ENCODE assay signal across 11 mouse cellular contexts in genomic region chr5:98902339-98902738, GRCm38 (mm10). TPM values are rescaled to one million over a fixed set of nuclear protein-coding genes. Genes with fewer than 3 reads are reported as not detected.
DNase-seq lines count a peak whose midpoint lies in the region; ATAC-seq and TF ChIP-seq lines count a peak whose summit lies in the region.
"Had no signal": no experiment of that assay in that cellular context is flagged by ENCODE, and none has a peak within 500 bp of the region (broad histone marks: within the 10 kb centered on the region; RNA-seq: fewer than 3 reads in every experiment).

No protein-coding gene starts in this region.

- no peak for TF ChIP-seq POLR2A in lung, adult 2 months (IDR thresholded peaks at IDR 0.05; ENCODE audit: borderline replicate concordance, extremely low read depth, low read depth, low read length)

- no peak overlapping the region for H3K4me3 ChIP-seq in heart, postnatal 0 days (ENCODE audit: low read depth, low read length)
- no peak overlapping the region for H3K4me3 ChIP-seq in lung, adult 2 months (replicated peaks; ENCODE audit: extremely low read depth, low read depth, low read length)
- no peak overlapping the region for H3K4me3 ChIP-seq in forebrain, embryonic 13.5 days
- H3K4me3 ChIP-seq in intestine, embryonic 16.5 days (ENCODE audit: low read length), result no peak overlapping the region
- H3K4me3 ChIP-seq: embryonic facial prominence, embryonic 12.5 days; lung, embryonic 15.5 days had no signal

- no peak overlapping the region for H3K4me2 ChIP-seq in heart, postnatal 0 days (ENCODE audit: low read depth, low read length)
- H3K4me2 ChIP-seq in forebrain, embryonic 13.5 days, result no peak overlapping the region
- H3K4me2 ChIP-seq in intestine, embryonic 16.5 days (ENCODE audit: low read depth, low read length), result no peak overlapping the region
- H3K4me2 ChIP-seq: embryonic facial prominence, embryonic 12.5 days; lung, embryonic 15.5 days had no signal

- DNase-seq in heart, postnatal 0 days (ENCODE audit: low spot score), result peak; percentile 21
- DNase-seq in heart, postnatal 25 days (ENCODE audit: low spot score), result no peak
- DNase-seq in lung, postnatal 10 days, result peak; percentile 22
- no peak for DNase-seq in lung, adult 2 months
- peak; percentile 61 for DNase-seq in retina, postnatal 1 day
- DNase-seq in cerebellum, adult 9-11 months, result no peak

- no peaks in the 10 kb centered on the region for H3K36me3 ChIP-seq in heart, postnatal 0 days (replicated peaks; ENCODE audit: control insufficient read depth, insufficient read depth, low read length)
- no peaks in the 10 kb centered on the region for H3K36me3 ChIP-seq in forebrain, embryonic 13.5 days (ENCODE audit: poor library complexity, severe bottlenecking)
- H3K36me3 ChIP-seq in intestine, embryonic 16.5 days (ENCODE audit: control insufficient read depth, insufficient read depth, low read length), result no peaks in the 10 kb centered on the region
- H3K36me3 ChIP-seq: embryonic facial prominence, embryonic 12.5 days; lung, embryonic 15.5 days had no signal

- H3K4me1 ChIP-seq in heart, postnatal 0 days (ENCODE audit: control insufficient read depth, insufficient read depth), result no peaks in the 10 kb centered on the region
- no peaks in the 10 kb centered on the region for H3K4me1 ChIP-seq in lung, adult 2 months (ENCODE audit: control insufficient read depth, insufficient read depth, low read length)
- H3K4me1 ChIP-seq in forebrain, embryonic 13.5 days, result no peaks in the 10 kb centered on the region
- H3K4me1 ChIP-seq in intestine, embryonic 16.5 days (ENCODE audit: control insufficient read depth, insufficient read depth, low read length), result no peaks in the 10 kb centered on the region
- H3K4me1 ChIP-seq: embryonic facial prominence, embryonic 12.5 days; lung, embryonic 15.5 days had no signal

- ATAC-seq in heart, postnatal 0 days (ENCODE audit: insufficient read depth, low read depth), result no peak
- 0 out of 2 replicates have a peak, but pooled peaks have one; percentile 61 for ATAC-seq in forebrain, embryonic 13.5 days
- no peak for ATAC-seq in intestine, embryonic 16.5 days

- no peaks in the 10 kb centered on the region for H3K9me3 ChIP-seq in heart, postnatal 0 days (replicated peaks; ENCODE audit: control insufficient read depth, low read length)
- no peaks in the 10 kb centered on the region for H3K9me3 ChIP-seq in forebrain, embryonic 13.5 days (replicated peaks)
- H3K9me3 ChIP-seq in intestine, embryonic 16.5 days (ENCODE audit: control insufficient read depth, low read length), result no peaks in the 10 kb centered on the region
- H3K9me3 ChIP-seq: embryonic facial prominence, embryonic 12.5 days; lung, embryonic 15.5 days had no signal

- no peak for TF ChIP-seq EP300 in heart, postnatal 0 days (IDR thresholded peaks at IDR 0.05; ENCODE audit: low read depth)

- 46% methylated on average over 4 of the region's 4 CpGs for WGBS in heart, postnatal 0 days
- WGBS in lung, adult 2 months, result 55% methylated on average over 4 of the region's 4 CpGs
- WGBS in forebrain, embryonic 13.5 days, result 59% methylated on average over 4 of the region's 4 CpGs
- 68% methylated on average over 4 of the region's 4 CpGs for WGBS in intestine, embryonic 16.5 days

- intact Hi-C loops in heart, postnatal 25 days (cut with DNase I), result loop anchor here (10.0 kb wide), 1 partner anchor 252 kb away; no protein-coding TSS in a partner anchor

- H3K27me3 ChIP-seq in heart, postnatal 0 days (ENCODE audit: control insufficient read depth, insufficient read depth, low read length), result no peaks in the 10 kb centered on the region
- no peaks in the 10 kb centered on the region for H3K27me3 ChIP-seq in forebrain, embryonic 13.5 days
- no peaks in the 10 kb centered on the region for H3K27me3 ChIP-seq in intestine, embryonic 16.5 days (replicated peaks; ENCODE audit: control insufficient read depth, insufficient read depth, low read length)
- H3K27me3 ChIP-seq: embryonic facial prominence, embryonic 12.5 days; lung, embryonic 15.5 days had no signal

- H3K9ac ChIP-seq in heart, postnatal 0 days (replicated peaks; ENCODE audit: low read depth, low read length), result no peak overlapping the region
- H3K9ac ChIP-seq in forebrain, embryonic 13.5 days, result no peak overlapping the region
- no peak overlapping the region for H3K9ac ChIP-seq in intestine, embryonic 16.5 days (ENCODE audit: low read depth, low read length)
- H3K9ac ChIP-seq: embryonic facial prominence, embryonic 12.5 days; lung, embryonic 15.5 days had no signal

- TF ChIP-seq CTCF in heart, postnatal 0 days (IDR thresholded peaks at IDR 0.05; ENCODE audit: low read depth), result peak; percentile 58
- TF ChIP-seq CTCF in lung, adult 2 months (IDR thresholded peaks at IDR 0.05; ENCODE audit: insufficient read depth, low read length), result no peak

- H3K27ac ChIP-seq in heart, postnatal 0 days (ENCODE audit: low read depth), result no peak overlapping the region
- no peak overlapping the region for H3K27ac ChIP-seq in forebrain, embryonic 13.5 days
- H3K27ac ChIP-seq in intestine, embryonic 16.5 days (ENCODE audit: low read length), result no peak overlapping the region
- H3K27ac ChIP-seq: embryonic facial prominence, embryonic 12.5 days; lung, embryonic 15.5 days had no signal

RNA-seq across cellular contexts. Expression of gene Bmp3, which starts 48.1 kb away (rescaled TPM):
- total RNA-seq in heart, postnatal 0 days (2014; rRNA removed; ENCODE audit: low replicate concordance), result 0.77 and 7.0 TPM in 2 replicates
- 0.10 and 0.15 TPM in 2 replicates for polyA plus RNA-seq in heart, postnatal 0 days (2015; fragmentation: Nextera tagmentation; extraction: Ambion mirVana)
- under 1 TPM; 0.14 to 0.16 TPM for total RNA-seq in heart, postnatal 25 days (2021)
- 33.3 and 34.6 TPM in 2 replicates for polyA plus RNA-seq in lung, adult 2 months (2012; rRNA removed)
- 1.1 and 1.4 TPM in 2 replicates for polyA plus RNA-seq in forebrain, embryonic 13.5 days (2015; fragmentation: Nextera tagmentation; extraction: Ambion mirVana)
- polyA plus RNA-seq in intestine, embryonic 16.5 days (2015; fragmentation: Nextera tagmentation; extraction: Ambion mirVana), result 9.2 and 9.4 TPM in 2 replicates
- total RNA-seq: hematopoietic stem cell, adult 5-6 weeks had no signal

Comparison
In these comparisons a context has a peak if more than half of its experiments do, and no peak if none do; other contexts are left out.
1. DNase-seq: peak in heart, postnatal 0 days (single experiment), lung, postnatal 10 days (single experiment) and retina, postnatal 1 day (single experiment); none in heart, postnatal 25 days (single experiment), lung, adult 2 months (single experiment) and cerebellum, adult 9-11 months (single experiment).